Mouse (Mus musculus) midbrain, embryonic 14.5 days (tissue): ENCODE results near the gene Plcl2. TPM values are rescaled to one million over a fixed set of nuclear protein-coding genes. Genes with fewer than 3 reads are reported as not detected.

Experiments
- ATAC-seq: fragments of 200-750 bp; cut with Nextera tagmentation; 2 replicates; pipeline ENCODE4 v1.8.0; 2017; ENCODE audit warnings: moderate number of reproducible peaks, moderate library complexity; ENCODE audit not compliant: low FRiP score, low TSS enrichment
- DNase-seq: peaks from one replicate; pipeline ENCODE4 v3.0.0-alpha.2; 2015
- H3K27ac ChIP-seq: fragments of 300-500 bp; sonication (generic); replicated peaks from 2 replicates; pipeline ENCODE4 v1.5.1; 2014; ENCODE audit warnings: mild to moderate bottlenecking, low read depth, low read length, moderate library complexity
- H3K27me3 ChIP-seq: fragments of 300-500 bp; sonication (generic); 2 replicates; pipeline ENCODE4 v1.6.1; 2014; ENCODE audit warnings: low read length, control low read depth, mixed read lengths; ENCODE audit not compliant: control insufficient read depth, insufficient read depth
- H3K36me3 ChIP-seq: fragments of 300-500 bp; sonication (generic); 2 replicates; pipeline ENCODE4 v1.6.1; 2014; ENCODE audit warnings: low read length, control low read depth; ENCODE audit not compliant: control insufficient read depth, insufficient read depth
- H3K4me1 ChIP-seq: fragments of 300-500 bp; sonication (generic); 2 replicates; pipeline ENCODE4 v1.6.1; 2014; ENCODE audit warnings: mild to moderate bottlenecking, antibody characterized with exemption, low read length, control low read depth; ENCODE audit not compliant: control insufficient read depth, insufficient read depth
- H3K4me2 ChIP-seq: fragments of 300-500 bp; sonication (generic); 2 replicates; pipeline ENCODE4 v1.6.1; 2014; ENCODE audit warnings: mild to moderate bottlenecking, low read length, moderate library complexity
- H3K4me3 ChIP-seq: fragments of 300-500 bp; sonication (generic); replicated peaks from 2 replicates; pipeline ENCODE4 v1.5.1; 2014; ENCODE audit warnings: low read depth, low read length
- H3K9ac ChIP-seq: fragments of 300-500 bp; sonication (generic); replicated peaks from 2 replicates; pipeline ENCODE4 v1.6.1; 2014; ENCODE audit warnings: mild to moderate bottlenecking, low read length, moderate library complexity
- H3K9me3 ChIP-seq: fragments of 300-500 bp; sonication (generic); 2 replicates; pipeline ENCODE4 v1.6.1; 2016; ENCODE audit warnings: low read length, control low read depth, mixed read lengths; ENCODE audit not compliant: control insufficient read depth
- WGBS: fragments of 180-500 bp; shearing (Covaris S2); extraction: QIAGEN DNeasy Blood & Tissue Kit; methylation state at CpG from one replicate; pipeline ENCODE4 v1.1.7; 2014; 5-methylcytosine and 5-hydroxymethylcytosine counted together
- polyA plus RNA-seq: library from polyadenylated mRNA; unstranded; fragments of >200 nt; fragmentation: Nextera tagmentation; extraction: Ambion mirVana; gene quantifications from 2 replicates; pipeline ENCODE4 v1.2.1, GENCODE M21; 2014

Gene Plcl2
- polyA plus RNA-seq, 1 experiment from 2014 or later, result 14.1 TPM

GRCm38 (mm10) chr17:50654741-50655415 is 145.7 kb downstream of the Plcl2 start:
- WGBS, result 47% methylated on average over 5 of the region's 5 CpGs
- Histone ChIP-seq H3K27ac (no peak overlapping the region), H3K9me3 (no peaks in the 10 kb centered on the region)

GRCm38 (mm10) chr17:50655416-50655776 is 146.2 kb downstream of the Plcl2 start:
- no peak overlapping the region for H3K4me2 ChIP-seq
- no peaks in the 10 kb centered on the region for H3K4me1 ChIP-seq
- no peak overlapping the region for H3K4me3 ChIP-seq
- 48% methylated on average over 4 of the region's 4 CpGs for WGBS
- ATAC-seq, result no peak
- no peak overlapping the region for H3K9ac ChIP-seq
- H3K27me3 ChIP-seq, result no peaks in the 10 kb centered on the region
- no peak for DNase-seq
- H3K36me3 ChIP-seq, result no peaks in the 10 kb centered on the region
- no peaks in the 10 kb centered on the region for H3K9me3 ChIP-seq
- no peak overlapping the region for H3K27ac ChIP-seq

More at GRCm38 (mm10) chr17:50654741-50655415, 145.7 kb downstream of the Plcl2 start:
- Histone ChIP-seq H3K36me3 (no peaks in the 10 kb centered on the region), H3K4me3 (no peak overlapping the region), H3K27me3 (no peaks in the 10 kb centered on the region), H3K4me1 (no peaks in the 10 kb centered on the region), H3K4me2 (no peak overlapping the region), H3K9ac (no peak overlapping the region)
- no peak for ATAC-seq
- no peak for DNase-seq

GRCm38 (mm10) chr17:50657321-50657720 is 148.1 kb downstream of the Plcl2 start:
- no peaks in the 10 kb centered on the region for H3K4me1 ChIP-seq
- H3K27me3 ChIP-seq, result no peaks in the 10 kb centered on the region
- no peaks in the 10 kb centered on the region for H3K36me3 ChIP-seq
- DNase-seq, result no peak
- no peak for ATAC-seq
- H3K27ac ChIP-seq, result no peak overlapping the region
- no peak overlapping the region for H3K4me3 ChIP-seq
- no peak overlapping the region for H3K4me2 ChIP-seq
- no peaks in the 10 kb centered on the region for H3K9me3 ChIP-seq
- no peak overlapping the region for H3K9ac ChIP-seq

GRCm38 (mm10) chr17:50658901-50659300 is 149.7 kb downstream of the Plcl2 start:
- Histone ChIP-seq H3K9ac (no peak overlapping the region), H3K27ac (no peak overlapping the region), H3K4me3 (no peak overlapping the region), H3K4me2 (no peak overlapping the region), H3K27me3 (no peaks in the 10 kb centered on the region), H3K9me3 (no peaks in the 10 kb centered on the region), H3K36me3 (no peaks in the 10 kb centered on the region), H3K4me1 (no peaks in the 10 kb centered on the region)
- WGBS, result 94% methylated on average over 8 of the region's 8 CpGs
- ATAC-seq (no peak), DNase-seq (no peak)

GRCm38 (mm10) chr17:50667596-50667995 is 158.4 kb downstream of the Plcl2 start:
- DNase-seq, result no peak
- Histone ChIP-seq H3K27ac (no peak overlapping the region), H3K36me3 (no peaks in the 10 kb centered on the region), H3K4me1 (no peaks in the 10 kb centered on the region), H3K4me3 (no peak overlapping the region), H3K27me3 (no peaks in the 10 kb centered on the region), H3K4me2 (no peak overlapping the region), H3K9ac (no peak overlapping the region), H3K9me3 (no peaks in the 10 kb centered on the region)
- WGBS, result 96% methylated on average over 9 of the region's 9 CpGs
- ATAC-seq, result no peak

GRCm38 (mm10) chr17:50668681-50669208 is 159.5 kb downstream of the Plcl2 start:
- whole genome bisulfite sequencing, result 78% methylated on average over 4 of the region's 4 CpGs
- ATAC-seq, result no peak
- H3K27ac ChIP-seq, result no peak overlapping the region
- no peak overlapping the region for H3K9ac ChIP-seq
- no peak overlapping the region for H3K4me2 ChIP-seq
- no peaks in the 10 kb centered on the region for H3K36me3 ChIP-seq
- no peak overlapping the region for H3K4me3 ChIP-seq
- no peaks in the 10 kb centered on the region for H3K27me3 ChIP-seq
- DNase-seq, result no peak
- H3K4me1 ChIP-seq, result no peaks in the 10 kb centered on the region
- no peaks in the 10 kb centered on the region for H3K9me3 ChIP-seq

- Histone ChIP-seq H3K27ac (no peak overlapping the region), H3K4me1 (no peaks in the 10 kb centered on the region), H3K36me3 (no peaks in the 10 kb centered on the region), H3K4me3 (no peak overlapping the region), H3K9me3 (no peaks in the 10 kb centered on the region), H3K9ac (no peak overlapping the region), H3K27me3 (no peaks in the 10 kb centered on the region), H3K4me2 (no peak overlapping the region)
- DNase-seq, result peak; percentile 42
- WGBS, result 60% methylated on average over 5 of the region's 5 CpGs
- peak; percentile 17; the same call in 1 of the 2 replicates for ATAC-seq
Observed at GRCm38 (mm10) chr17:50671416-50671815, 162.2 kb downstream of the Plcl2 start.

GRCm38 (mm10) chr17:50674580-50674979 is 165.4 kb downstream of the Plcl2 start:
- ATAC-seq (no peak), DNase-seq (no peak)
- H3K4me1 ChIP-seq, result peaks cover 3% of the 10 kb centered on the region; the same call in 1 of the 2 replicates
- no peak overlapping the region for H3K9ac ChIP-seq
- H3K27me3 ChIP-seq, result no peaks in the 10 kb centered on the region
- 92% methylated on average over 7 of the region's 7 CpGs for WGBS
- H3K4me2 ChIP-seq, result no peak overlapping the region
- no peak overlapping the region for H3K4me3 ChIP-seq
- H3K36me3 ChIP-seq, result no peaks in the 10 kb centered on the region
- no peaks in the 10 kb centered on the region for H3K9me3 ChIP-seq
- no peak overlapping the region for H3K27ac ChIP-seq

- no peak for ATAC-seq
- H3K27ac ChIP-seq, result no peak overlapping the region
- H3K4me1 ChIP-seq, result peaks cover 3% of the 10 kb centered on the region; the same call in 1 of the 2 replicates
- no peaks in the 10 kb centered on the region for H3K9me3 ChIP-seq
- no peaks in the 10 kb centered on the region for H3K36me3 ChIP-seq
- no peak overlapping the region for H3K4me2 ChIP-seq
- no peaks in the 10 kb centered on the region for H3K27me3 ChIP-seq
- 95% methylated on average over 11 of the region's 11 CpGs for WGBS
- H3K4me3 ChIP-seq, result no peak overlapping the region
- H3K9ac ChIP-seq, result no peak overlapping the region
- DNase-seq, result no peak
Observed at GRCm38 (mm10) chr17:50675231-50675630, 166.0 kb downstream of the Plcl2 start.
